Mouse (Mus musculus) testis, adult 2 months (tissue): ENCODE data around the gene Far2. TPM values are rescaled to one million over a fixed set of nuclear protein-coding genes. Genes with fewer than 3 reads are reported as not detected.

Experiments used
- H3K27ac ChIP-seq: fragments of 200-500 bp; 2 replicates; pipeline ENCODE4 v1.5.1; 2012; ENCODE audit warnings: low read depth, low read length; ENCODE audit not compliant: control insufficient read depth, insufficient read depth
- H3K27me3 ChIP-seq: fragments of 200-500 bp; 2 replicates; pipeline ENCODE4 v1.6.1; 2012; ENCODE audit warnings: mild to moderate bottlenecking, low read length, moderate library complexity; ENCODE audit not compliant: control insufficient read depth, insufficient read depth
- H3K36me3 ChIP-seq: fragments of 200-500 bp; 2 replicates; pipeline ENCODE4 v1.6.1; 2012; ENCODE audit warnings: mild to moderate bottlenecking, low read length; ENCODE audit not compliant: control insufficient read depth, insufficient read depth
- H3K4me1 ChIP-seq: fragments of 200-500 bp; 2 replicates; pipeline ENCODE4 v1.6.1; 2012; ENCODE audit warnings: low read length; ENCODE audit not compliant: control insufficient read depth, insufficient read depth
- H3K4me3 ChIP-seq: fragments of 200-500 bp; 2 replicates; pipeline ENCODE4 v1.5.1; 2012; ENCODE audit warnings: low read depth, mild to moderate bottlenecking, low read length, moderate library complexity, mixed read lengths; ENCODE audit not compliant: control insufficient read depth
- CTCF ChIP-seq: fragments of 200-500 bp; IDR thresholded peaks from 2 replicates; pipeline ENCODE4 v1.5.1; 2012; ENCODE audit warnings: low read depth, mild to moderate bottlenecking, inconsistent platforms, low read length, moderate library complexity; ENCODE audit not compliant: control insufficient read depth, insufficient read depth, insufficient replicate concordance
- POLR2A ChIP-seq: fragments of 200-500 bp; IDR thresholded peaks from 2 replicates; pipeline ENCODE4 v1.6.1; 2012; ENCODE audit warnings: low read depth, mild to moderate bottlenecking, inconsistent platforms, low read length, moderate library complexity; ENCODE audit not compliant: control insufficient read depth
- polyA plus RNA-seq: library from polyadenylated mRNA; depleted of rRNA; stranded (reverse); fragments of >200 nt; gene quantifications from 2 replicates; pipeline ENCODE4 v1.2.3, GENCODE M21; 2012; rRNA removed

The Far2 gene
- 0.48 and 0.68 TPM in 2 replicates for polyA plus RNA-seq

DNA sequence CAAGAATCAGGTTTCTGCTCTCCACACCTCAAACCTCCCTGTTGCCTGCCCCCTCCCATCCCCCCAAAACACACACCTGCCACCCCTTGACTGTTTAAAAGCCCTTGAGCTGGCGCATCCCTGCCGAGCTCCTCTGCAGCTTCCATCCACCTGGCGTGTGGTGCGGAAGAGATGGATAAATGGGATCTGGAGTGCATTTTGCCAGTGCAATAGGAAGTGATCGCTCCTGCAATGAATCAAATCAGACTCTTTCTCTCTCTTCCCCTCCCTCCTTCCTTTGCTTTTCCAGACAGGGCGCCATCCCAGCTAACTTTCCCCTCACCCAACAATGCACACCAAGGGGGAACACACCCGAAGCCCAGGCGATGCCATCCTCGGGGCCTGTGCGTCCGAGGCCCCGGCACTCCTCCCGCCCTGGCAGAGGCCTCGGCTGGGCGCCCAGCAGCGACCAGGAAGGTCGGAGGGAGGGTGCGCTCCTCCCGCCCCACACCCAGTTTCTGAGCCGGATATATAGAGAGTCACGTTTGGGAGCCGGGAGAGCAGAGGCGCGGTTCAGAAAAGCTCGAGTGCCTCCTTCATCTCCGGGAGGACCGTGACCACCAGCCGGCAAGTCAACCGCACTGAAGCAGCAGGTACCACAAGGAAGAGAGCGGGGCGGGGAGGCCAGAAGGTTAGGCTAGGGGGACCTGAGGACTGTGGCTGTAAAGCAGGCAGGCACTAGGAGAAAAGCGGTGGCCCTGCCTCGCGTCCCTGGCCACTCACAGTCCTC lies at the start of gene Far2:
Gene Far2, plus strand, starts transcription at position 379 of the 769 bp plus-strand sequence.
- TF ChIP-seq POLR2A (no peak), CTCF (no peak)
- no peak within 1 kb of the TSS for H3K4me3 ChIP-seq
- H3K27me3 ChIP-seq, result no peaks in the 10 kb centered on the region
- no peaks in the 10 kb centered on the region for H3K4me1 ChIP-seq
- no peak within 1 kb of the TSS for H3K27ac ChIP-seq
- no peaks in the 10 kb centered on the region for H3K36me3 ChIP-seq

GRCm38 (mm10) chr6:148000483-148000882 lies 46.6 kb upstream of the Far2 start:
- Histone ChIP-seq H3K36me3 (no peaks in the 10 kb centered on the region), H3K4me3 (no peak overlapping the region), H3K4me1 (peaks cover 11% of the 10 kb centered on the region), H3K27ac (no peak overlapping the region), H3K27me3 (no peaks in the 10 kb centered on the region)
- TF ChIP-seq POLR2A, result no peak
- TF ChIP-seq CTCF, result no peak

GRCm38 (mm10) chr6:148001071-148001470 lies 46.0 kb upstream of the Far2 start:
- Histone ChIP-seq H3K4me3 (no peak overlapping the region), H3K27ac (peak overlapping the region; percentile 57), H3K4me1 (peaks cover 13% of the 10 kb centered on the region), H3K27me3 (no peaks in the 10 kb centered on the region), H3K36me3 (no peaks in the 10 kb centered on the region)
- no peak for TF ChIP-seq POLR2A
- no peak for TF ChIP-seq CTCF

GRCm38 (mm10) chr6:148006118-148006837 lies 40.8 kb upstream of the Far2 start:
- TF ChIP-seq POLR2A (no peak), CTCF (peak; percentile 73; the same call in 1 of the 2 replicates)
- Histone ChIP-seq H3K4me3 (peak overlapping the region; percentile 90), H3K36me3 (no peaks in the 10 kb centered on the region), H3K4me1 (peaks cover 10% of the 10 kb centered on the region), H3K27ac (peak overlapping the region; percentile 97), H3K27me3 (no peaks in the 10 kb centered on the region)

DNA sequence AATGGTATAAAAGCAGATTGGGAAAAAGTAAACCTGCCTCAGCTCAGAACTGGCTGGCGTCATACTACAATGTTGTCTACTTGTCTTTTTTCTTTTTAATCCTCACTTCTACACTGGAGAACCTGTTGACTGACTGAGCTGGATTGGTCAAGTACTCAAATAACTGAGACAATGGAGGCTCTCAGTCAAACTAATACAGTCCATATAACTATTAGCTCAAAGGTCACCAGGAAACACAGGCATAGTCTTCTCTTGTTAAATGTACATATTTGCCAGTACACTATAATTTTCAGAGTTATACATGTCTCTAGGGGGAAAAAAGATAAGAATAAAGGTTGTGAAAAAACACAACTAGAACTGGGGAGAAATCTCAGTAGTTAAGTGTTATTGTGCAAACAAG lies 6.3 kb upstream of the Far2 start:
- H3K4me1 ChIP-seq, result no peaks in the 10 kb centered on the region
- no peaks in the 10 kb centered on the region for H3K27me3 ChIP-seq
- no peaks in the 10 kb centered on the region for H3K36me3 ChIP-seq
- H3K4me3 ChIP-seq, result no peak overlapping the region
- no peak for TF ChIP-seq POLR2A
- TF ChIP-seq CTCF, result no peak
- no peak overlapping the region for H3K27ac ChIP-seq

- H3K27ac ChIP-seq, result no peak overlapping the region
- no peaks in the 10 kb centered on the region for H3K27me3 ChIP-seq
- H3K4me1 ChIP-seq, result no peaks in the 10 kb centered on the region
- no peak for TF ChIP-seq CTCF
- TF ChIP-seq POLR2A, result no peak
- H3K4me3 ChIP-seq, result no peak overlapping the region
- H3K36me3 ChIP-seq, result no peaks in the 10 kb centered on the region
Observed at GRCm38 (mm10) chr6:148047650-148047988, 560 bp downstream of the Far2 start.

DNA sequence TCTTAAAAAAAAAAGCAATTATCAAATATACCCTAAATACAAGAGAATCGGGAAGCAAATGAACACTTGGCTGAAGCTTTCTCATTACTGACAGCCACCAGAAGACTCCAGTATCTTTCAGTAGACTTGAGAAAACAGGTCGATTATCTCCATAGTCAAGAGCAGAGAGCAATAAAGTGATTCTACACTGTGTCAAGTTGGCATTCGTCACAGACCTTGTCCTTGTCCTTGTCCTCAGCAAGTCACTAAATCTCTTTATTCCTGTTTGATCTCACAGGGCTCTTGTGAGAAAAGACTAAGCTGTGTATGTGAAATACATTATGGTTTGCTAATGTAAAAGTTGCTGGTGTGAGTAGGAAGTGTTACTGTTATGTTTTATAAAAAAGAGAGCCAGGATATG lies 16.1 kb downstream of the Far2 start:
- H3K27ac ChIP-seq, result no peak overlapping the region
- H3K4me1 ChIP-seq, result no peaks in the 10 kb centered on the region
- H3K36me3 ChIP-seq, result no peaks in the 10 kb centered on the region
- H3K27me3 ChIP-seq, result no peaks in the 10 kb centered on the region
- TF ChIP-seq CTCF, result no peak
- TF ChIP-seq POLR2A, result no peak
- H3K4me3 ChIP-seq, result no peak overlapping the region
